ENCODE assay signal across 8 mouse cellular contexts in the genomic region with DNA sequence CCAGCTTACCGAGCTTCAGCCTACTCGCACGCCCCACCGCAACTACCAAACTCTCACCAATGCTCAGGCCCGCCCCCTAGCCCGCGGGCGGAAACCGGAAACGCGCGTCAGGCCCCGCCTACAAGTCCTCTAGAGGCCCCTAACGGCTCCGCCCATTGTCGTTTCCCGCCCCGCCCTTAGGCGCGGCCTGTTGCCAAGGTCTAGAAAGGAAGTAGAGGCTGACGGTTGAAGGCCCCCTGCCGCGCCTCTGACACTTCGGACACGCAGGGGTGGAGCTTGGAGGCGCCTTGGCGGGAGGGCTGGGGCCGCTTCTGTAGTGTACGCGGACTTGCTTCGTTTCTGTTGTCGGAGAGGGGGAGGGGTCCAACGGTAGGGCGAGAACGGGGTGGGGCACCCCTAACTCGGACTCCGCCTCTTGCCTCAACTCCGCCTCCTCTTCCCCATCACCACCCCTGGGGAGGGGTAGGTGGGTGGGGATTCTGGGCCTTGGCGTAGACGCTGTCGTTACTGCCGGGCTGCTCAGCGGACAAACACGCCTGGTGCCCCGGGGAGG. TPM values are rescaled to one million over a fixed set of nuclear protein-coding genes. Genes with fewer than 3 reads are reported as not detected.
DNase-seq lines count a peak whose midpoint lies in the region; ATAC-seq and TF ChIP-seq lines count a peak whose summit lies in the region.

A gene (minus strand): TSS at position 67 of the 553 bp plus-strand sequence.
A gene (plus strand): TSS at position 489 of the 553 bp plus-strand sequence.

- intact Hi-C loops in heart, postnatal 25 days (cut with DNase I) = loop anchor here (5.0 kb wide), 1 partner anchor 71 kb away; a partner anchor contains a TSS

- peak within 1 kb of the TSS; percentile 52 for H3K9ac ChIP-seq in forebrain, embryonic 15.5 days (replicated peaks)

- peak within 1 kb of the TSS; percentile 85 for H3K27ac ChIP-seq in forebrain, embryonic 15.5 days (replicated peaks)

- no peak for TF ChIP-seq CTCF in lung, adult 2 months (IDR thresholded peaks at IDR 0.05; ENCODE audit: insufficient read depth, low read length)

- H3K27me3 ChIP-seq in forebrain, embryonic 15.5 days = no peaks in the 10 kb centered on the region

- no peaks in the 10 kb centered on the region; the same call in 1 of the 2 replicates for H3K36me3 ChIP-seq in forebrain, embryonic 15.5 days

- DNase-seq in ES-CJ7 (ENCODE audit: low read depth, low spot score) = peak; percentile 98
- DNase-seq in cerebellum, adult 11 months = peak; percentile 84
- peak; percentile 92 for DNase-seq in heart, postnatal 25 days (ENCODE audit: low spot score)
- peak; percentile 86 to 90 for DNase-seq in layer of hippocampus, adult 18-20 months (ENCODE audit: low spot score in 2 of 2)
- DNase-seq in lung, adult 2 months = peak; percentile 92
- DNase-seq in thymus, adult 18-20 months = peak; percentile 92 to 96

- 23% methylated on average over 39 of the region's 45 CpGs for WGBS in forebrain, embryonic 15.5 days
- WGBS in lung, adult 2 months = 27% methylated on average over 45 of the region's 45 CpGs

- ATAC-seq in forebrain, embryonic 15.5 days (replicated peaks) = peak; percentile 94
- peak; percentile 82 for ATAC-seq in neutrophil, adult 5-6 weeks (ENCODE audit: extremely low read depth, insufficient number of reproducible peaks, low FRiP score, poor library complexity, severe bottlenecking)

- peak; percentile 90; the same call in 1 of the 2 replicates for TF ChIP-seq POLR2A in lung, adult 2 months (IDR thresholded peaks at IDR 0.05; ENCODE audit: borderline replicate concordance, extremely low read depth, low read depth, low read length)

- H3K9me3 ChIP-seq in forebrain, embryonic 15.5 days = no peaks in the 10 kb centered on the region

- H3K4me3 ChIP-seq in forebrain, embryonic 15.5 days = peak within 1 kb of the TSS; percentile 51
- peak within 1 kb of the TSS; percentile 87 for H3K4me3 ChIP-seq in lung, adult 2 months (replicated peaks; ENCODE audit: extremely low read depth, low read depth, low read length)

- peak within 1 kb of the TSS; percentile 64 for H3K4me2 ChIP-seq in forebrain, embryonic 15.5 days (replicated peaks)

- peaks cover 37% of the 10 kb centered on the region for H3K4me1 ChIP-seq in forebrain, embryonic 15.5 days
- H3K4me1 ChIP-seq in lung, adult 2 months (ENCODE audit: control insufficient read depth, insufficient read depth, low read length) = peaks cover 17% of the 10 kb centered on the region

RNA-seq across cellular contexts. Expression of the first gene that starts in this region (rescaled TPM):
- 98.3 and 101 TPM in 2 replicates for polyA plus RNA-seq in forebrain, embryonic 15.5 days (2015; fragmentation: Nextera tagmentation; extraction: Ambion mirVana)
- total RNA-seq in heart, postnatal 25 days (2021) = 10 to 100 TPM; 76.5 to 81.9 TPM
- 10 to 100 TPM; 75.8 to 79.1 TPM for total RNA-seq in layer of hippocampus, adult 18-20 months (2021)
- polyA plus RNA-seq in lung, adult 2 months (2012; rRNA removed) = 39.7 and 71.0 TPM in 2 replicates
- 173 and 191 TPM in 2 replicates for total RNA-seq in neutrophil, adult 5-6 weeks (2017)

RNA-seq across cellular contexts. Expression of the second gene that starts in this region (rescaled TPM):
- 11.1 and 12.0 TPM in 2 replicates for polyA plus RNA-seq in forebrain, embryonic 15.5 days (2015; fragmentation: Nextera tagmentation; extraction: Ambion mirVana)
- total RNA-seq in heart, postnatal 25 days (2021) = 10 to 100 TPM; 29.1 to 30.6 TPM
- 10 to 100 TPM; 11.6 to 12.8 TPM for total RNA-seq in layer of hippocampus, adult 18-20 months (2021)
- 49.9 and 53.6 TPM in 2 replicates for polyA plus RNA-seq in lung, adult 2 months (2012; rRNA removed)
- 29.6 and 31.7 TPM in 2 replicates for total RNA-seq in neutrophil, adult 5-6 weeks (2017)

Comparison
In these comparisons a context has a peak if more than half of its experiments do, and no peak if none do; other contexts are left out.
1. Peak in every context shown above with its lines: DNase-seq, ATAC-seq, H3K4me3 ChIP-seq and H3K27ac ChIP-seq.